Mouse (Mus musculus) E14TG2a.4 (cell line): ENCODE data around the gene Ermap.

Experiments used
- CTCF ChIP-seq: conservative IDR thresholded peaks from 2 replicates; pipeline ENCODE4 v1.5.1; 2014; ENCODE audit warnings: low read length
- NANOG ChIP-seq: IDR thresholded peaks from 2 replicates; pipeline ENCODE4 v1.6.1; 2014; ENCODE audit warnings: borderline replicate concordance, low read length, mixed read lengths

- TF ChIP-seq CTCF (no peak), NANOG (no peak)
Measured at GRCm38 (mm10) chr4:119167068-119167467, 22.7 kb downstream of the Ermap start.
